Mouse (Mus musculus) liver, embryonic 14.5 days (tissue): Measurements from ENCODE around the gene Npas3. TPM values are rescaled to one million over a fixed set of nuclear protein-coding genes. Genes with fewer than 3 reads are reported as not detected.

Source experiments
- ATAC-seq: fragments of 200-750 bp; cut with Nextera tagmentation; 2 replicates; pipeline ENCODE4 v1.8.0; 2017; ENCODE audit warnings: moderate number of reproducible peaks, mild to moderate bottlenecking, moderate library complexity; ENCODE audit not compliant: insufficient read depth
- DNase-seq, 3 experiments: peaks; one replicate each; pipeline ENCODE4 v3.0.0-alpha.2; 2012 to 2013; ENCODE audit warnings: low read depth in 3 of 3, low spot score in 3 of 3
- H3K27ac ChIP-seq: fragments of 300-500 bp; sonication (generic); 2 replicates; pipeline ENCODE4 v1.5.1; 2014; ENCODE audit warnings: moderate library complexity, mild to moderate bottlenecking, control low read depth, inconsistent platforms
- H3K27me3 ChIP-seq: fragments of 300-500 bp; sonication (generic); 2 replicates; pipeline ENCODE4 v1.6.1; 2014; ENCODE audit warnings: mild to moderate bottlenecking, low read length, moderate library complexity; ENCODE audit not compliant: control insufficient read depth, insufficient read depth
- H3K36me3 ChIP-seq: fragments of 300-500 bp; sonication (generic); replicated peaks from 2 replicates; pipeline ENCODE4 v1.6.1; 2014; ENCODE audit warnings: low read depth; ENCODE audit not compliant: control insufficient read depth, insufficient read depth
- H3K4me1 ChIP-seq, 2 experiments: fragments of 200-500 bp in 1 of 2; fragments of 300-500 bp in 1 of 2; sonication (generic) in 1 of 2; replicated peaks; 2 replicates each; pipeline ENCODE4 v1.6.1; 2012 to 2014; ENCODE audit warnings: antibody characterized with exemption in 1 of 2, inconsistent platforms in 1 of 2, low read length in 1 of 2; ENCODE audit not compliant: control insufficient read depth in 2 of 2, insufficient read depth in 2 of 2
- H3K4me2 ChIP-seq: fragments of 300-500 bp; sonication (generic); 2 replicates; pipeline ENCODE4 v1.6.1; 2014; ENCODE audit warnings: low read depth, mild to moderate bottlenecking, control low read depth, moderate library complexity
- H3K4me3 ChIP-seq, 2 experiments: fragments of 200-500 bp in 1 of 2; fragments of 300-500 bp in 1 of 2; sonication (generic) in 1 of 2; 2 replicates each; pipeline ENCODE4 v1.5.1; 2012 to 2014; ENCODE audit warnings: low read depth in 2 of 2, low read length in 2 of 2, mild to moderate bottlenecking in 2 of 2, control low read depth in 1 of 2, inconsistent platforms in 1 of 2, moderate library complexity in 1 of 2; ENCODE audit not compliant: insufficient read depth in 1 of 2
- H3K9ac ChIP-seq: fragments of 300-500 bp; sonication (generic); replicated peaks from 2 replicates; pipeline ENCODE4 v1.6.1; 2014; ENCODE audit warnings: mild to moderate bottlenecking, control low read depth, moderate library complexity
- H3K9me3 ChIP-seq: fragments of 300-500 bp; sonication (generic); 2 replicates; pipeline ENCODE4 v1.6.1; 2016; ENCODE audit warnings: low read length, mixed read lengths; ENCODE audit not compliant: control insufficient read depth
- CTCF ChIP-seq: IDR thresholded peaks from 2 replicates; pipeline ENCODE4 v1.5.1; 2016; ENCODE audit warnings: antibody characterized with exemption, low read depth, control low read depth
- EP300 ChIP-seq: IDR thresholded peaks from 2 replicates; pipeline ENCODE4 v1.6.1; 2016; ENCODE audit warnings: antibody characterized with exemption, low read depth
- WGBS: fragments of 180-500 bp; shearing (Covaris S2); extraction: QIAGEN DNeasy Blood & Tissue Kit; methylation state at CpG from one replicate; pipeline ENCODE4 v1.1.7; 2014; ENCODE audit not compliant: insufficient replicate concordance; 5-methylcytosine and 5-hydroxymethylcytosine counted together
- polyA plus RNA-seq, 2 experiments: library from polyadenylated mRNA; depleted of rRNA in 1 of 2; stranded (reverse) in 1 of 2; unstranded in 1 of 2; fragments of >200 nt; fragmentation: Nextera tagmentation in 1 of 2; extraction: Ambion mirVana in 1 of 2; gene quantifications; 2 replicates each; pipeline versions ENCODE4 v1.2.1 to v1.2.3; 2012 to 2014

Gene Npas3
- polyA plus RNA-seq, 2 experiments: 0.08 to 0.09 TPM

DNA sequence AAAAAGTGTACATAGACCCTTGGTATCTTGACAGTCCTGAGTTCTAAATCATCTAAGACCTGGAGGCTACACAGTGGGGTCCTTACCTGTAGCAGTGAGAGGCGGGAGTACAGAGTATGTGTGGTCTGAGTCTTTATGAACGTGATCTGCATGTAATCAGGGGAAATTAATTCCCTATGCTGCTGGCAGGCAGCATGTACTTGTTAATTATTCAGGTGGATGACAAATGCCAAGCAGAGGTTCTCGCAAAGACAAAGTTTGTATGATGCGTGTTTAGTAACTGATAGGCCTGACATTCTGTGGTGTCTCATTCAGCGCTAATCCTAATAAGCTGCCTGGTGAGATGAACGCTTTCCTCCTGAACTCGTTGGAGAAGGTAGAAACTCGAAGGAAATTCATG lies 136.4 kb downstream of the Npas3 start:
- H3K4me2 ChIP-seq: no peak overlapping the region
- H3K4me1 ChIP-seq: no peaks in the 10 kb centered on the region
- no peak for ATAC-seq
- H3K27me3 ChIP-seq: no peaks in the 10 kb centered on the region
- H3K9me3 ChIP-seq: no peaks in the 10 kb centered on the region
- H3K36me3 ChIP-seq: no peaks in the 10 kb centered on the region
- 64% methylated on average over 8 of the region's 8 CpGs for WGBS
- no peak overlapping the region for H3K4me3 ChIP-seq
- TF ChIP-seq EP300: no peak
- TF ChIP-seq CTCF: no peak
- H3K9ac ChIP-seq: no peak overlapping the region
- H3K27ac ChIP-seq: no peak overlapping the region
- DNase-seq: no peak

DNA sequence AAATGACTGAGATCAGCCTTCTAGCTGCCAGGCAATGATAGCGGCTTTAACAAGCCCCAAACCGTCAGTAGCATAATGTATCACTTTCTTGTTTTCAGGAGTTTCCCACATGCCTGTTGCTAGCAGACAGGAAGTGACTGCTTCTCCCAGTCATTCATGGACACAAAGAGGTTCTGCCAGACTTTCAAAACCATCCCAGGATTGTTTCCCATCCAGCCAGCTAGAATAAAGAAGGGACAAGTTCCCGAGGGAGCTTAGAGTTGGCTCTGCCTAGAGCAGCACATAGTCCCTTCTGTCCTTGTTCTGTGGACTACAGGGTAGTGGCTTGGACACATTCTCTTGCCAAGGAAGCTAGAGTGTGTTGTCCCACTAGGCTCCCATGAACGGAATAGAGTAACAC lies 157.4 kb downstream of the Npas3 start:
- H3K9ac ChIP-seq: no peak overlapping the region
- H3K4me2 ChIP-seq: no peak overlapping the region
- H3K27ac ChIP-seq: no peak overlapping the region
- H3K36me3 ChIP-seq: no peaks in the 10 kb centered on the region
- ATAC-seq (no peak), DNase-seq (no peak)
- H3K9me3 ChIP-seq: no peaks in the 10 kb centered on the region
- no peaks in the 10 kb centered on the region for H3K4me1 ChIP-seq
- H3K4me3 ChIP-seq: no peak overlapping the region
- no peaks in the 10 kb centered on the region for H3K27me3 ChIP-seq
- 37% methylated on average over 4 of the region's 4 CpGs for WGBS
- no peak for TF ChIP-seq EP300
- TF ChIP-seq CTCF: no peak

DNA sequence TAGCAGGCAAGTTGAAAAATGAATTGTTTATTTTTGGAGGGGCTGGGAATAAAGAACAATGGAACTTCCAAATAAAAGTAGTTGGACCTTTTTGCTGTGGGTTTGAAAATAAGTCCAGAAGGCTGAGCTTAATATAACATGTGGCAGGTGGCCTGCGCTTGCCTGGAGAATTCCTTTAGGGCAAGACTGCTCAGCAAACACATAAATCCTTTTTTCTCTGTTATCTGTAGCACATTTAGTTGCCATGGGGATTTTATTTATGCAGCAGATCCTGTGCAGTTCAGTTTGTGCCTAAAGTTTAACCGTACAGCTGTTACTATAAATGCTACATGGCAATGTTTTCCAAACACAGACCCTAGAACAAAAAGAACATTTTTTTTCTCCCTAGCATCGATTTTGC lies 159.3 kb downstream of the Npas3 start:
- TF ChIP-seq CTCF (no peak), EP300 (no peak)
- Histone ChIP-seq H3K9me3 (no peaks in the 10 kb centered on the region), H3K9ac (no peak overlapping the region), H3K27me3 (no peaks in the 10 kb centered on the region), H3K36me3 (no peaks in the 10 kb centered on the region), H3K27ac (no peak overlapping the region), H3K4me1 (no peaks in the 10 kb centered on the region), H3K4me3 (no peak overlapping the region), H3K4me2 (no peak overlapping the region)
- 52% methylated on average over 3 of the region's 3 CpGs for WGBS
- DNase-seq (no peak), ATAC-seq (no peak)

DNA sequence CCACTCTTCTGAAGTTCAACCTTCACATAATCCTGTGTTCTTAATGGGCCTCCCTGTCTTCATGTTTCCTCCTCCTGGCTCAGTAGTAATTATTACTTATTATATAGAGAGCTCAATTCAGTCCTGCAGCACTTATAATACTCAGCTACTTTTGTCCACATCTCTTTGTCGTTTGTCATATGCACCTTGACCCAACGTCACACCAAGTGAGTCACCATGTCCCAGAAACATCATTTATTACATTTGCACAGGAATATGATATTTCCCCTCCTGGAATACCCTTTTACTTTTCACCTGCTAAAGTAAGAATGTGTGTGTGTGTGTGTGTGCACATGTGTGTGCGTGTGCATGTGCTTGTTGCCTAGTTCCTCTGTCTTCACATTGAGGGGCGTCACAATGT lies 161.2 kb downstream of the Npas3 start:
- TF ChIP-seq CTCF: no peak
- TF ChIP-seq EP300: no peak
- no peak overlapping the region for H3K9ac ChIP-seq
- WGBS: 59% methylated on average over 4 of the region's 4 CpGs
- no peaks in the 10 kb centered on the region for H3K9me3 ChIP-seq
- no peak overlapping the region for H3K4me2 ChIP-seq
- no peaks in the 10 kb centered on the region for H3K27me3 ChIP-seq
- H3K36me3 ChIP-seq: no peaks in the 10 kb centered on the region
- no peak for ATAC-seq
- no peak for DNase-seq
- H3K4me1 ChIP-seq: no peaks in the 10 kb centered on the region
- no peak overlapping the region for H3K4me3 ChIP-seq
- no peak overlapping the region for H3K27ac ChIP-seq

DNA sequence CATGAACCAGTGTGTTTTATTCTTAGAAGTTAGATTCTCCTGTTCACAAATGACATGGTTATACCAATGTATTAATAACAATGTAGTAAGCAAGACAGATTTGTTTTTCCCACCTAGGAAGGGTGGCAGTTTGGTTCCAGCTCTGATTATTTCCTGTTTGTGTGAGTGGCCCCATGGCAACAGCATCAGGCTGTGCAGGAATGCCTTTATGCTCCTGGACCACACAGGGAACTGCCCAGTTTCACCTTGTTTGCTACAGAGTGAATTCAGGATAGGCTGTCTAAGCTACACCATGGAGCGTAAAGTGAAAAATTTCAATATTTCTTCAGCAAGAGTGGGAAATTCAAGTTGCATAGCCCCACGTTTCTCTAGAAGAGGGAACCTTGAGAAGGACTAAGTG lies 162.2 kb downstream of the Npas3 start:
- 53% methylated on average over 2 of the region's 2 CpGs for WGBS
- no peaks in the 10 kb centered on the region for H3K9me3 ChIP-seq
- DNase-seq (no peak), ATAC-seq (no peak)
- no peaks in the 10 kb centered on the region for H3K27me3 ChIP-seq
- H3K9ac ChIP-seq: no peak overlapping the region
- H3K4me1 ChIP-seq: no peaks in the 10 kb centered on the region
- H3K4me2 ChIP-seq: no peak overlapping the region
- no peak for TF ChIP-seq EP300
- TF ChIP-seq CTCF: no peak
- H3K4me3 ChIP-seq: no peak overlapping the region
- H3K36me3 ChIP-seq: no peaks in the 10 kb centered on the region
- no peak overlapping the region for H3K27ac ChIP-seq
